Mouse (Mus musculus) ES-E14 (cell line): ENCODE measurements at regions not wholly inside any gene's neighbourhood (a gene's known extent, or its start where the extent isn't known, plus 50 kb on each side); places are given as distances from the start of the nearest gene placed in this dataset.

Experiments
- CHD2 ChIP-seq: IDR thresholded peaks from 2 replicates; pipeline ENCODE4 v1.6.1; 2014; ENCODE audit warnings: mild to moderate bottlenecking, low read depth, low read length, inconsistent platforms
- ZC3H11A ChIP-seq: IDR thresholded peaks from 2 replicates; pipeline ENCODE4 v1.6.1; 2012; ENCODE audit warnings: low read depth, mild to moderate bottlenecking, inconsistent platforms, low read length, borderline replicate concordance

DNA sequence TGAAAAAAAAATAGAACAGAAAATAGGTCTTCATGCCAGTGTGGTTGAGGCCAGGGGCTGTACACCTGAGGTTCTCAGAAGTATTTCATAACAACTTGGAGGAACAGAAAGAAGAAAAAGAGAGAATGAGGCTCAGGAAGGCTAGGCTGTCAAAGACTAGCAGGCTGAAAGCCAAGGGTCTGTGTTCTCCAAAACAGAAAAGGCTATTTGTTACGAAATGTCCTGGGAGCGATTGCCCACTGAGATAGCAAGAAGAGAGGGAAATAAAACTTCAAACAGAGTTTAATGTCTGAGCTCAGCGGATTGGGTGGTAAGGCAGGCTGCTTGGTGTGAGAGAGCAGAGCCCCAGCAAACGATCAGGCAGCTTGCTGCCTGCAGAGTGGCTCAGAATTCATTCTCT lies 97.6 kb upstream of the Ldah start:
- TF ChIP-seq ZC3H11A, result no peak
- no peak for TF ChIP-seq CHD2
